8 mouse cellular contexts compared by ENCODE assay signal in the genomic region with DNA sequence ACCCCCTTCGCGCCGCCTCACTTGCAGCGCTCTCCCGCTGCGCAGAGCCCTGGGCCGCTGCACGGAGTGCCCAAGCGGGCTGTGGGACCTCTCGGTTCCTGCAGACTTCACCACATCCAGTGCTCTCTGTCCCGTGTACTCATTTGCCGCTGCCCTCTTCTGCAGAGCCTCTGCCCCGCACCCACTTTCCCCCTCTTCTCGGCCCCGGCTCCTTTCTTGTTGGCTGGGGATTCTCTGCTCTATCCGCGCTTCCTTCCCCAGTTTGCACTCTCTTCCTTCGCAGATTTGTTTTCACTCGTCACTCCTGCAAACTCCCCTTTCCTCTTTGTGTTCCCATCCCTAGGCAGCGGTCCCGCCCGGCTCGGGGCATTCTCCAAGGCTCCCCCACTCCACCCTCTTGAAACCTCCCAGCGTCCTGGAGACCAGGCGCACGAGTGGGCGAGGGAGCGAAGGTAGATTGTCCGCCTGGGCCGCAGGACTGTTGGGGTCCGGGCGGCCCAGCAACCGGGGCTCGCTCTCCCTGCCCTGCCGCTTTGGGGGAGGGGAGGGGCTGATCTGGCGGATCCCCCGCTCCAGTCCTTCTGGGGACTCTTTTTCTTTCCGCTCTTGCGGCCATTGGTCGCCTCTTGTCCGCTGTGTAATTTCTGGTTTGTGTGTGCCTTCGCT. TPM values are rescaled to one million over a fixed set of nuclear protein-coding genes. Genes with fewer than 3 reads are reported as not detected.
DNase-seq lines count a peak whose midpoint lies in the region; ATAC-seq lines count a peak whose summit lies in the region.

No protein-coding gene starts in this region.

- no peaks in the 10 kb centered on the region for H3K36me3 ChIP-seq in hindbrain, embryonic 16.5 days (ENCODE audit: control insufficient read depth, insufficient read depth, low read length)
- no peaks in the 10 kb centered on the region for H3K36me3 ChIP-seq in liver, embryonic 11.5 days (ENCODE audit: control insufficient read depth, insufficient read depth, low read length)
- no peaks in the 10 kb centered on the region for H3K36me3 ChIP-seq in neural tube, embryonic 11.5 days (ENCODE audit: control insufficient read depth, insufficient read depth, low read length)

- under 1% methylated on average over 42 of the region's 42 CpGs for WGBS in hindbrain, embryonic 16.5 days
- under 1% methylated on average over 41 of the region's 42 CpGs for WGBS in liver, embryonic 11.5 days
- under 1% methylated on average over 41 of the region's 42 CpGs for WGBS in neural tube, embryonic 11.5 days

- peak; percentile 41 for ATAC-seq in hindbrain, embryonic 16.5 days
- ATAC-seq in liver, embryonic 11.5 days (replicated peaks; ENCODE audit: low FRiP score) = 0 out of 2 replicates have a peak, but pooled peaks have one; percentile 29
- ATAC-seq in neural tube, embryonic 11.5 days (ENCODE audit: insufficient read depth, low FRiP score, low TSS enrichment) = peak; percentile 36

- H3K4me2 ChIP-seq in hindbrain, embryonic 16.5 days (ENCODE audit: low read length) = peak overlapping the region; percentile 87
- peak overlapping the region; percentile 69 for H3K4me2 ChIP-seq in liver, embryonic 11.5 days
- peak overlapping the region; percentile 48 for H3K4me2 ChIP-seq in neural tube, embryonic 11.5 days (ENCODE audit: low read depth)

- H3K9me3 ChIP-seq in hindbrain, embryonic 16.5 days (ENCODE audit: control insufficient read depth, low read length) = no peaks in the 10 kb centered on the region
- no peaks in the 10 kb centered on the region for H3K9me3 ChIP-seq in liver, embryonic 11.5 days (ENCODE audit: control insufficient read depth, low read length)
- H3K9me3 ChIP-seq in neural tube, embryonic 11.5 days (ENCODE audit: control insufficient read depth, low read length) = no peaks in the 10 kb centered on the region

- H3K9ac ChIP-seq in hindbrain, embryonic 16.5 days (ENCODE audit: low read depth, low read length) = peak overlapping the region; percentile 91
- peak overlapping the region; percentile 65 for H3K9ac ChIP-seq in liver, embryonic 11.5 days (ENCODE audit: low read depth, low read length)
- peak overlapping the region; percentile 97 for H3K9ac ChIP-seq in neural tube, embryonic 11.5 days (ENCODE audit: low read length)

- no peaks in the 10 kb centered on the region for H3K27me3 ChIP-seq in hindbrain, embryonic 16.5 days (replicated peaks; ENCODE audit: control insufficient read depth, insufficient read depth, low read length)
- peaks cover 49% of the 10 kb centered on the region for H3K27me3 ChIP-seq in liver, embryonic 11.5 days (replicated peaks; ENCODE audit: control insufficient read depth, insufficient read depth, low read length)
- no peaks in the 10 kb centered on the region for H3K27me3 ChIP-seq in neural tube, embryonic 11.5 days (ENCODE audit: control insufficient read depth, insufficient read depth, low read length)

- peaks cover 25% of the 10 kb centered on the region for H3K4me1 ChIP-seq in hindbrain, embryonic 16.5 days (ENCODE audit: control insufficient read depth, insufficient read depth, low read depth, low read length)
- no peaks in the 10 kb centered on the region; the same call in 1 of the 2 replicates for H3K4me1 ChIP-seq in liver, embryonic 11.5 days (replicated peaks; ENCODE audit: control insufficient read depth, insufficient read depth, low read length)
- peaks cover 17% of the 10 kb centered on the region for H3K4me1 ChIP-seq in neural tube, embryonic 11.5 days (ENCODE audit: control insufficient read depth, insufficient read depth, low read length)

- H3K27ac ChIP-seq in hindbrain, embryonic 16.5 days (ENCODE audit: low read depth, low read length) = peak overlapping the region; percentile 92
- H3K27ac ChIP-seq in liver, embryonic 11.5 days (ENCODE audit: low read depth, low read length) = peak overlapping the region; percentile 68; the same call in 1 of the 2 replicates
- peak overlapping the region; percentile 96 for H3K27ac ChIP-seq in neural tube, embryonic 11.5 days (ENCODE audit: low read depth, low read length)

- DNase-seq in cerebellum, postnatal 14 days = peak; percentile 42 to 43
- DNase-seq in cerebellum, adult 18-20 months = no peak
- peak; percentile 21 for DNase-seq in brain, adult 2 months (ENCODE audit: low read depth, low spot score)
- peak; percentile 18 for DNase-seq in gastrocnemius, postnatal 25 days
- peak; percentile 62 for DNase-seq in liver, embryonic 11.5 days (ENCODE audit: low spot score)
- peak; percentile 72 for DNase-seq in neural tube, embryonic 11.5 days (ENCODE audit: low spot score)
- peak; percentile 27 for DNase-seq in urinary bladder, postnatal 25 days (ENCODE audit: low spot score)

- H3K4me3 ChIP-seq in hindbrain, embryonic 16.5 days (ENCODE audit: low read length) = peak overlapping the region; percentile 81
- H3K4me3 ChIP-seq in liver, embryonic 11.5 days (ENCODE audit: low read depth, low read length) = peak overlapping the region; percentile 66
- H3K4me3 ChIP-seq in neural tube, embryonic 11.5 days (ENCODE audit: low read depth, low read length) = peak overlapping the region; percentile 96

RNA-seq across cellular contexts. Expression of gene Cachd1, which starts 1.0 kb away (rescaled TPM):
- 1 to 10 TPM; 2.9 to 4.2 TPM for total RNA-seq in gastrocnemius, postnatal 25 days (2021)
- 10.6 and 17.4 TPM in 2 replicates for polyA plus RNA-seq in hindbrain, embryonic 16.5 days (2015; fragmentation: Nextera tagmentation; extraction: Ambion mirVana)
- polyA plus RNA-seq in liver, embryonic 11.5 days (2014; fragmentation: Nextera tagmentation; extraction: Ambion mirVana) = 10.0 and 12.1 TPM in 2 replicates
- polyA plus RNA-seq in neural tube, embryonic 11.5 days (2014; fragmentation: Nextera tagmentation; extraction: Ambion mirVana) = 32.6 and 33.3 TPM in 2 replicates

Comparison
In these comparisons a context has a peak if more than half of its experiments do, and no peak if none do; other contexts are left out.
1. DNase-seq: peak in cerebellum, postnatal 14 days (2 of 2), brain, adult 2 months (single experiment), gastrocnemius, postnatal 25 days (single experiment), liver, embryonic 11.5 days (single experiment), neural tube, embryonic 11.5 days (single experiment) and urinary bladder, postnatal 25 days (single experiment); none in cerebellum, adult 18-20 months (0 of 2).
2. Peak in every context shown above with its lines, with median percentiles within 50 percentile points of each other: ATAC-seq, H3K27ac ChIP-seq, H3K4me2 ChIP-seq, H3K4me3 ChIP-seq and H3K9ac ChIP-seq.